Mouse (Mus musculus) limb, embryonic 13.5 days (tissue): Measurements from ENCODE around the gene Pbx1. TPM values are rescaled to one million over a fixed set of nuclear protein-coding genes. Genes with fewer than 3 reads are reported as not detected.

Source experiments
- ATAC-seq: fragments of 200-750 bp; cut with Nextera tagmentation; 2 replicates; pipeline ENCODE4 v1.8.0; 2017; ENCODE audit warnings: low read depth, moderate number of reproducible peaks, moderate TSS enrichment; ENCODE audit not compliant: low FRiP score
- H3K27ac ChIP-seq: fragments of 300-500 bp; sonication (generic); 2 replicates; pipeline ENCODE4 v1.5.1; 2015; ENCODE audit warnings: inconsistent platforms, mild to moderate bottlenecking, moderate library complexity
- H3K27me3 ChIP-seq: fragments of 300-500 bp; sonication (generic); 2 replicates; pipeline ENCODE4 v1.6.1; 2015; ENCODE audit warnings: mild to moderate bottlenecking, inconsistent platforms
- H3K36me3 ChIP-seq: fragments of 300-500 bp; sonication (generic); 2 replicates; pipeline ENCODE4 v1.6.1; 2015; ENCODE audit warnings: inconsistent platforms, mild to moderate bottlenecking, moderate library complexity
- H3K4me1 ChIP-seq: fragments of 300-500 bp; sonication (generic); 2 replicates; pipeline ENCODE4 v1.6.1; 2015; ENCODE audit warnings: inconsistent platforms
- H3K4me2 ChIP-seq: fragments of 300-500 bp; sonication (generic); replicated peaks from 2 replicates; pipeline ENCODE4 v1.6.1; 2015; ENCODE audit warnings: inconsistent platforms, mild to moderate bottlenecking, moderate library complexity
- H3K4me3 ChIP-seq: fragments of 300-500 bp; sonication (generic); 2 replicates; pipeline ENCODE4 v1.5.1; 2015; ENCODE audit warnings: moderate library complexity, mild to moderate bottlenecking, inconsistent platforms
- H3K9ac ChIP-seq: fragments of 300-500 bp; sonication (generic); 2 replicates; pipeline ENCODE4 v1.6.1; 2015; ENCODE audit warnings: mild to moderate bottlenecking, inconsistent platforms
- H3K9me3 ChIP-seq: fragments of 300-500 bp; sonication (generic); 2 replicates; pipeline ENCODE4 v1.6.1; 2016; ENCODE audit warnings: inconsistent platforms
- WGBS: fragments of 180-500 bp; shearing (Covaris S2); methylation state at CpG from one replicate; pipeline ENCODE4 v1.1.7; 2015; 5-methylcytosine and 5-hydroxymethylcytosine counted together
- polyA plus RNA-seq: library from polyadenylated mRNA; unstranded; fragments of >200 nt; fragmentation: Nextera tagmentation; extraction: Ambion mirVana; gene quantifications from 2 replicates; pipeline ENCODE4 v1.2.1, GENCODE M21; 2015

Pbx1 gene
- polyA plus RNA-seq, 1 experiment from 2014 or later, result 31.6 TPM

DNA sequence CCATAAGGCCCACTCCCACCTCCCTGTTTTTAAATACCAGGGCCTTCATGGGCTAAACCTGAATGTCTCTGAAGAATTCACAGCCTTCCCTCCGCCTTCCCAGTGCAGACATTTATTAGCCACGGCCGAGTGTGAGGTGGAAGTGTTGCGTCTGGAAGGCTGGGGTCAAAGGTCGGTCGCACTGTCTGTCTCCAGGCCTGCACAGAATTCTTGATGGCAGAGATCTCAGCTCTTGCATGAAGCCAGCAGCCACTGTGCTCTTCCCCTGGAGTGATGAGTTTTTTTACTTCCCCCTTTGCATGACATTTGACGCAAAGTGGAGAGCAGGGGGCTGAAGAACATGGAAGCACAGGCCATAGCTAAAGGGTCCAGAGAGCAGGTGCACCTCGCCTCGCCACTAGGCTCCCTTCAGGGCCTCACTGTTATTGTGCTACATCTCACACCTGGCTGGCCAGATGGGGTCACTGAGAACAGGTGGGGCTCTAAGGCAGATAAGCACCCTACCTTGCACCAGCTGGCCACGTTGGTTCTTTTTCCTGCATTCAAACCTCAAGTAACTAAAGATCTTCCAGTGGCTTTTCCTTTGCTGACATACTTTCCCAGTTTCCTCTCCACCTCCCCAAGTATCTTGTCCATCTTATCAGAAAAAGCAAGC, 143.1 kb downstream of the Pbx1 start:
- WGBS, result 55% methylated on average over 10 of the region's 10 CpGs
- no peak for ATAC-seq
- H3K36me3 ChIP-seq, result no peaks in the 10 kb centered on the region
- H3K27me3 ChIP-seq, result peaks cover 76% of the 10 kb centered on the region
- no peak overlapping the region for H3K9ac ChIP-seq
- H3K4me2 ChIP-seq, result no peak overlapping the region
- H3K9me3 ChIP-seq, result no peaks in the 10 kb centered on the region
- H3K4me3 ChIP-seq, result no peak overlapping the region
- no peak overlapping the region for H3K27ac ChIP-seq
- H3K4me1 ChIP-seq, result peaks cover 61% of the 10 kb centered on the region

GRCm38 (mm10) chr1:168287843-168288591, 144.1 kb downstream of the Pbx1 start:
- peak overlapping the region; percentile 39; the same call in 1 of the 2 replicates for H3K27ac ChIP-seq
- H3K4me1 ChIP-seq, result peaks cover 70% of the 10 kb centered on the region
- no peak overlapping the region for H3K4me3 ChIP-seq
- H3K9me3 ChIP-seq, result no peaks in the 10 kb centered on the region
- no peak for ATAC-seq
- H3K36me3 ChIP-seq, result no peaks in the 10 kb centered on the region
- peak overlapping the region; percentile 31; the same call in 1 of the 2 replicates for H3K9ac ChIP-seq
- no peak overlapping the region for H3K4me2 ChIP-seq
- 51% methylated on average over 23 of the region's 23 CpGs for WGBS
- peaks cover 70% of the 10 kb centered on the region for H3K27me3 ChIP-seq

GRCm38 (mm10) chr1:168286862-168287650, 145.0 kb downstream of the Pbx1 start:
- H3K9me3 ChIP-seq, result no peaks in the 10 kb centered on the region
- H3K9ac ChIP-seq, result no peak overlapping the region
- peaks cover 60% of the 10 kb centered on the region for H3K27me3 ChIP-seq
- H3K4me2 ChIP-seq, result no peak overlapping the region
- H3K4me3 ChIP-seq, result no peak overlapping the region
- 56% methylated on average over 2 of the region's 2 CpGs for WGBS
- ATAC-seq, result no peak
- H3K27ac ChIP-seq, result no peak overlapping the region
- H3K4me1 ChIP-seq, result peaks cover 72% of the 10 kb centered on the region
- H3K36me3 ChIP-seq, result no peaks in the 10 kb centered on the region

DNA sequence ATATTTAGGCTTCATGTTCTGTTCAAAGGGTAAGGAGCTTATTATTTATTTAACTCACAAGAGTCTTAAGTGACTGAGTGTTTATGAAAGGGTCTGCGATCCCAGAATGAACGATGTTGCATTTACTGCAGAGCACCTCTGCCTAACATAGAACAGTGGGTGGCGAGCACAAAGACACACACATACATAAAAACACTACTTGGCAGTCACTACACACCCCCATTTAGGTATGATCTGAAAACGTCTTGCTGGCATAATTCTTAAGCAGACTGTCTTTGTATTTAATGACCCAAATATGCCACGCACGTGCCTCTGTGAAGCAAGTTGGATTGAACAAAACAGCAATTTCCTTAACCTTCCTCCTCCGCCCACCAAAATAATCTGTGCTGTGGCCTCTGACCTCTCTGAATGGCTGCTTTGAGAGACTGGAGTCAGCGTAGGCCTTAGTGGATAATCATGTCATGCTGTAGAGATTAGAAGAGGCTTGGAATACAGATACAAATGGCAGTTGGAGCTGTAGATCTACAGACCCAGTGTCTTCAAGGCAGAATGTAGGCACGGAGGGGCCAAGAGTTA, 147.4 kb downstream of the Pbx1 start:
- Histone ChIP-seq H3K36me3 (no peaks in the 10 kb centered on the region), H3K4me1 (peaks cover 56% of the 10 kb centered on the region), H3K27me3 (peaks cover 48% of the 10 kb centered on the region), H3K4me2 (peak overlapping the region; percentile 14; the same call in 1 of the 2 replicates), H3K4me3 (no peak overlapping the region), H3K9me3 (no peaks in the 10 kb centered on the region), H3K27ac (no peak overlapping the region), H3K9ac (no peak overlapping the region)
- ATAC-seq, result no peak
- WGBS, result 55% methylated on average over 9 of the region's 9 CpGs

DNA sequence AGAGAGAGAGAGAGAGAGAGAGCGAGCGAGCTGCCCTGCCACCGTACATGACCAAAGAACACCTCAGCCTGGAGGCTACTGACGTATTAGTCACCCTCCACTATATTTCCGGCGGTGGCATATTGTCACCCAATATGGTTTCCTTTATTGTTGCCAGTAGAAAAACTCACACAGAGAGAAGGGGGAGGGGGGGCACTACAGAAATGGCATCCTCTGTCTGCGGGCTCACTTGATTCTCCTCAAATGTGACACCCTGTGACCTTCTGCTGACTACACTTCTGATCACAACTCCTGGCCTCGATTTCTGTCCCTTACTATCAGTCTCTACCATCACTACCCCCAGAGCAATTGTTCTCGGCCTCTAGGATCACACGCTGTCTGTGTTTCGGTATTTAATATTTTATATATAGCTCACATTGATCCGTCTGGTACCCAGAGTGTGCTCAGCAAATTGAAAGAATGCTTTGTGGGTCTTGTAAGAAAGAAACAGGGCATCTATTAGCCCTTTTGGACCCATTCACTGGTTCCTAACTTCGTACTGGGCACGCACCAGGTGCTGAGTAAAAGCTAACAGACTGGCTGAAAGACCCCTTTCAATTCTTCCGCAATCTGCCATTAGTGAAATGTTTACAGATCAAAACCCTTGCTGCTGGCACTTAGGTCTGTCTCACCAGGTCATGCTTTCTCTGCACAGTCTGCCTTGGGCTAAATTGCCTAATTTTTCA, 148.1 kb downstream of the Pbx1 start:
- Histone ChIP-seq H3K36me3 (no peaks in the 10 kb centered on the region), H3K27me3 (peaks cover 41% of the 10 kb centered on the region), H3K4me3 (no peak overlapping the region), H3K27ac (no peak overlapping the region), H3K9ac (no peak overlapping the region), H3K9me3 (no peaks in the 10 kb centered on the region), H3K4me2 (peak overlapping the region; percentile 14; the same call in 1 of the 2 replicates), H3K4me1 (peaks cover 49% of the 10 kb centered on the region)
- WGBS, result 67% methylated on average over 15 of the region's 15 CpGs
- ATAC-seq, result no peak

- H3K27ac ChIP-seq, result no peak overlapping the region
- peaks cover 43% of the 10 kb centered on the region for H3K4me1 ChIP-seq
- no peaks in the 10 kb centered on the region for H3K9me3 ChIP-seq
- no peaks in the 10 kb centered on the region for H3K36me3 ChIP-seq
- ATAC-seq, result no peak
- peaks cover 39% of the 10 kb centered on the region for H3K27me3 ChIP-seq
- no peak overlapping the region for H3K9ac ChIP-seq
- no peak overlapping the region for H3K4me2 ChIP-seq
- 78% methylated on average over 2 of the region's 2 CpGs for WGBS
- H3K4me3 ChIP-seq, result no peak overlapping the region
Observed at GRCm38 (mm10) chr1:168283421-168283820, 148.6 kb downstream of the Pbx1 start.

- 59% methylated on average over 5 of the region's 5 CpGs for WGBS
- no peak overlapping the region for H3K4me2 ChIP-seq
- H3K27ac ChIP-seq, result no peak overlapping the region
- no peak for ATAC-seq
- H3K27me3 ChIP-seq, result 0 out of 2 replicates have a peak, but pooled peaks cover 8% of the 10 kb centered on the region
- no peak overlapping the region for H3K9ac ChIP-seq
- H3K36me3 ChIP-seq, result no peaks in the 10 kb centered on the region
- no peaks in the 10 kb centered on the region for H3K9me3 ChIP-seq
- peaks cover 29% of the 10 kb centered on the region for H3K4me1 ChIP-seq
- no peak overlapping the region for H3K4me3 ChIP-seq
Observed at GRCm38 (mm10) chr1:168275678-168276077, 156.4 kb downstream of the Pbx1 start.

DNA sequence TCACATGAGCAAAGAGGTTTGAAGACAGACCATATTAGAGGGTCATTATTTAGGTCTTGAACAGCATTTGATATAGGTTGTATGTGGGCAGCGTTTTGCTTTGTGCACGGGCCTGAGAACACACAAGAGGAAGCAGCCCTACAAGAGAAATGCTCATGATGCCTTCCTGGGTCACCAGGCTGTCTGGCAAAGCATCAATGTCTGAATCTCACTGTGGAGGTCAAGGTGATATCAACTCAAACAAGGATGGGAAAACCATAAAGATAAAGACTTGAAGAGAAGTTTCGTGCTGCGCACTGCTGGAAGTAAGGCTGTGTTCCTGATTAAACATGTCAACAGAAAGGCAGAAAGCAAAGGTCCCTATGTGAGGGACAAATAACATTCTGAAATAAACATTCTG, 157.8 kb downstream of the Pbx1 start:
- no peak overlapping the region for H3K4me3 ChIP-seq
- no peaks in the 10 kb centered on the region for H3K9me3 ChIP-seq
- no peaks in the 10 kb centered on the region for H3K36me3 ChIP-seq
- H3K27ac ChIP-seq, result no peak overlapping the region
- no peak for ATAC-seq
- H3K9ac ChIP-seq, result no peak overlapping the region
- WGBS, result 95% methylated on average over 4 of the region's 4 CpGs
- no peak overlapping the region for H3K4me2 ChIP-seq
- peaks cover 30% of the 10 kb centered on the region for H3K4me1 ChIP-seq
- H3K27me3 ChIP-seq, result 0 out of 2 replicates have a peak, but pooled peaks cover 4% of the 10 kb centered on the region

- Histone ChIP-seq H3K4me3 (no peak overlapping the region), H3K9me3 (no peaks in the 10 kb centered on the region), H3K27ac (no peak overlapping the region), H3K4me2 (no peak overlapping the region), H3K9ac (no peak overlapping the region), H3K27me3 (0 out of 2 replicates have a peak, but pooled peaks cover 3% of the 10 kb centered on the region), H3K4me1 (peaks cover 37% of the 10 kb centered on the region), H3K36me3 (no peaks in the 10 kb centered on the region)
- WGBS, result 82% methylated on average over 2 of the region's 2 CpGs
- ATAC-seq, result no peak
Observed at GRCm38 (mm10) chr1:168272091-168272490, 160.0 kb downstream of the Pbx1 start.

GRCm38 (mm10) chr1:168271207-168271606, 160.9 kb downstream of the Pbx1 start:
- Histone ChIP-seq H3K9me3 (no peaks in the 10 kb centered on the region), H3K4me2 (no peak overlapping the region), H3K4me1 (peaks cover 28% of the 10 kb centered on the region), H3K36me3 (no peaks in the 10 kb centered on the region), H3K27ac (no peak overlapping the region), H3K4me3 (no peak overlapping the region), H3K27me3 (0 out of 2 replicates have a peak, but pooled peaks cover 3% of the 10 kb centered on the region), H3K9ac (no peak overlapping the region)
- 78% methylated on average over 4 of the region's 4 CpGs for WGBS
- no peak for ATAC-seq
